In the genomic region with DNA sequence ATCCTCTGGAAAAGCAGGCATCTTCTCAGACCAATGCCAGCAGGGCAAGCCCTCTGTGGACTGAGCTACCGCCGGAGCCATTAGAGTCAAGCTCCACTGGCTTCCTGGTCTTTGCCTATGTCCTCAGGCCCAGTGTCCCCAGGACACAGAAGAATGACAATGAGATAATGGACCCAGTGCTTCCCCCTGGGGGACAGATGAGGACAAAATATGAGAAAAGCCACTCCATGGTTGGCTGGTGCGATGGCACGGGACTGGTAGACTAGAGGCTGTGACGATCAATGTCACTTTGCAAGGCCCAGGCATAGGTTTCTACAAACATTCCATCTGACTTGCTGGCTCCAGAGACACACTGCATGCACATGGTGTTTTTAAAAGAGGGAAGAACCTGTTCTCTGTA, we compare ENCODE assay signal across 9 mouse cellular contexts. TPM values are rescaled to one million over a fixed set of nuclear protein-coding genes. Genes with fewer than 3 reads are reported as not detected.
DNase-seq lines count a peak whose midpoint lies in the region; ATAC-seq and TF ChIP-seq lines count a peak whose summit lies in the region.
"Had no signal": no experiment of that assay in that cellular context is flagged by ENCODE, and none has a peak within 500 bp of the region (broad histone marks: within the 10 kb centered on the region; RNA-seq: fewer than 3 reads in every experiment).

No protein-coding gene starts in this region.

- TF ChIP-seq POLR2A in thymus, adult 2 months (IDR thresholded peaks at IDR 0.05; ENCODE audit: control insufficient read depth, extremely low read depth, insufficient read depth, low read length, poor library complexity) = no peak

- H3K27me3 ChIP-seq in thymus, adult 2 months (ENCODE audit: control insufficient read depth, insufficient read depth, low read length) = no peaks in the 10 kb centered on the region
- H3K27me3 ChIP-seq in splenic B cell, adult 2 months (ENCODE audit: control insufficient read depth, insufficient read depth, low read length, poor library complexity, severe bottlenecking) = no peaks in the 10 kb centered on the region

- peaks cover 40% of the 10 kb centered on the region for H3K4me1 ChIP-seq in thymus, adult 2 months (replicated peaks; ENCODE audit: control insufficient read depth, insufficient read depth, low read length)

- no peak overlapping the region for H3K27ac ChIP-seq in gastrocnemius, adult 2 months
- H3K27ac ChIP-seq in left cerebral cortex, adult 2 months = no peak overlapping the region
- H3K27ac ChIP-seq in thymus, adult 2 months (ENCODE audit: control insufficient read depth, insufficient read depth, low read length) = no peak overlapping the region

- no peaks in the 10 kb centered on the region for H3K36me3 ChIP-seq in thymus, adult 2 months (ENCODE audit: control insufficient read depth, insufficient read depth, low read length)
- no peaks in the 10 kb centered on the region for H3K36me3 ChIP-seq in splenic B cell, adult 2 months (ENCODE audit: control insufficient read depth, insufficient read depth, low read length, poor library complexity, severe bottlenecking)

- H3K4me3 ChIP-seq in gastrocnemius, adult 2 months = no peak overlapping the region
- H3K4me3 ChIP-seq in left cerebral cortex, adult 2 months = no peak overlapping the region
- no peak overlapping the region for H3K4me3 ChIP-seq in thymus, adult 2 months (ENCODE audit: control insufficient read depth, insufficient read depth, low read length)

- intact Hi-C loops in gastrocnemius, adult 2 months (cut with DNase I) = loop anchor here (5.0 kb wide), 2 partner anchors 34 to 41 kb away; no protein-coding TSS in a partner anchor
- intact Hi-C loops in left cerebral cortex, adult 2 months (cut with DNase I) = no loop called here
- intact Hi-C loops in left cerebral cortex, postnatal 36 days (cut with DNase I) = no loop called here

- 95% methylated on average over 5 of the region's 5 CpGs for WGBS in thymus, adult 2 months

- no peak for DNase-seq in gastrocnemius, adult 2 months
- no peak for DNase-seq in gastrocnemius, adult 8-10 months (ENCODE audit: low spot score in 2 of 2)
- DNase-seq in left cerebral cortex, adult 2 months (ENCODE audit: extremely low spot score in 1 of 2, low spot score in 2 of 2) = no peak
- no peak for DNase-seq in left cerebral cortex, postnatal 36 days (ENCODE audit: low spot score in 2 of 2)
- no peak for DNase-seq in thymus, adult 2 months
- no peak for DNase-seq in thymus, adult 18-20 months
- peak; percentile 35 for DNase-seq in splenic B cell, adult 2 months (ENCODE audit: low read depth, low spot score)
- DNase-seq: cerebellum, adult 11-12 months had no signal

- ATAC-seq in inflammation-experienced regulatory T-cells, adult 6 months = no peak

- peak; percentile 21; the same call in 1 of the 2 replicates for TF ChIP-seq CTCF in gastrocnemius, adult 2 months (IDR thresholded peaks at IDR 0.05)
- TF ChIP-seq CTCF in left cerebral cortex, adult 2 months (IDR thresholded peaks at IDR 0.05) = peak; percentile 2; the same call in 1 of the 2 replicates
- peak; percentile 16; the same call in 1 of the 2 replicates for TF ChIP-seq CTCF in thymus, adult 2 months (IDR thresholded peaks at IDR 0.05; ENCODE audit: borderline replicate concordance, control insufficient read depth, extremely low read depth, insufficient read depth, low read length, poor library complexity)

RNA-seq across cellular contexts. Expression of a gene that starts 8.5 kb away (rescaled TPM):
- 1 to 10 TPM; 7.1 to 9.1 TPM for total RNA-seq in gastrocnemius, adult 2 months (2021)
- 10 to 100 TPM in 3 of 4 experiments, 1 to 10 TPM in 1; 7.8 to 13.6 (median 10.3) TPM for total RNA-seq in gastrocnemius, adult 8-10 months (2022)
- total RNA-seq in left cerebral cortex, adult 2 months (2021) = 10 to 100 TPM; 11.2 to 12.1 TPM
- 10 to 100 TPM in 1 of 2 experiments, 1 to 10 TPM in 1; 9.5 to 12.5 TPM for total RNA-seq in left cerebral cortex, postnatal 36 days (2021)
- polyA plus RNA-seq in thymus, adult 2 months (2012; rRNA removed) = 13.3 and 17.4 TPM in 2 replicates
- polyA plus RNA-seq in inflammation-experienced regulatory T-cells, adult 6 months (2017; shearing (Covaris generic)) = 10 to 100 TPM; 21.7 to 24.8 (median 23.1) TPM
